Mouse (Mus musculus) embryonic fibroblast, embryonic 13.5 days (primary cell): ENCODE measurements around the gene Fam189a1.

Experiments
- CTCF ChIP-seq: IDR thresholded peaks from 2 replicates; pipeline ENCODE4 v1.5.1; 2011; ENCODE audit warnings: mild to moderate bottlenecking, control low read depth, low read length, moderate library complexity, borderline replicate concordance; ENCODE audit not compliant: insufficient read depth
- POLR2A ChIP-seq: IDR thresholded peaks from 2 replicates; pipeline ENCODE4 v1.6.1; 2011; ENCODE audit warnings: low read depth, mild to moderate bottlenecking, control low read depth, low read length, moderate library complexity

- TF ChIP-seq CTCF = no peak
- TF ChIP-seq POLR2A = no peak
These were observed 32.6 kb downstream of the Fam189a1 start for GRCm38 (mm10) chr7:65123766-65124165.
